Mouse (Mus musculus): ENCODE results near the gene Serhl.

- TF ChIP-seq CTCF (IDR thresholded peaks at IDR 0.05), result no peak
- TF ChIP-seq POLR2A (IDR thresholded peaks at IDR 0.05; ENCODE audit: insufficient read depth, low read depth, low read length), result no peak
These were observed 33.7 kb upstream of the Serhl start for GRCm38 (mm10) chr15:83055569-83055968.

Data from heart, adult 2 months (tissue).